Mouse (Mus musculus): ENCODE data around the gene Gpatch8.

DNA sequence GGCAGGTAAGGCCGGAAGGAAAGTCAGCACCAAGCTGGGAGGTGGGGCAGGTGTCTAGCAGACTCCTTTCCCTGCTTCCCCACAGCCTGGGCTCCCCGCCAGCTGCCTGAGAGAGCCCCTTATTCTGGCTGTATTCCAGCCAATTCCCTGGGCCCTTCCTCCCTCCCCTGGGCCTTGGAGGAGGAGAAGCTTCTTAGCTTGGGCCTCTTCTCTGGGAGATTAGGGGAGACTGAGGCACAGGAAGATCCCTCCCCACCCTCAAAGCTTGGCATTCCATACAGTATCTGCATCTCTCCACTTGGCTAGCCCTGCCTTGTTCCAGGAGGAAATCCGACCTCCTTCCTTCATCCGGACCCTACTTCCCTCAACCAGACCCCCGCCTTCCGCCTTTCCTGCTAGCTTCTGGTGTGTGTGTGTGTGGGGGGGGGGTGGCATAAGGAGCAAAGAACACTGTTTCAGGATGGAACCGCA is 110.3 kb downstream of the Gpatch8 start:
- TF ChIP-seq NELFE (IDR thresholded peaks at IDR 0.05; ENCODE audit: low read depth, low read length) = no peak
- no peak for TF ChIP-seq POLR2AphosphoS2 (IDR thresholded peaks at IDR 0.05; ENCODE audit: low read depth, low read length)
- TF ChIP-seq SIN3A (IDR thresholded peaks at IDR 0.05; ENCODE audit: low read length) = no peak
- no peak for TF ChIP-seq USF1 (IDR thresholded peaks at IDR 0.05; ENCODE audit: low read depth, low read length)

Data from CH12.LX (cell line).